Mouse (Mus musculus): ENCODE measurements around the gene Cacna1h. TPM values are rescaled to one million over a fixed set of nuclear protein-coding genes. Genes with fewer than 3 reads are reported as not detected.

The Cacna1h gene
- polyA plus RNA-seq, 1 experiment from 2014 or later: 4.4 TPM

GRCm38 (mm10) chr17:25456540-25456939 is 23.0 kb upstream of the Cacna1h start:
- 52% methylated on average over 8 of the region's 8 CpGs for WGBS
- H3K4me3 ChIP-seq (ENCODE audit: low read depth, low read length): no peak overlapping the region
- H3K9ac ChIP-seq (ENCODE audit: low read length): 0 out of 2 replicates have a peak overlapping the region, but pooled peaks have one; percentile 6
- no peak overlapping the region for H3K27ac ChIP-seq (ENCODE audit: low read depth, low read length)
- no peaks in the 10 kb centered on the region for H3K9me3 ChIP-seq (ENCODE audit: control insufficient read depth, low read length)
- ATAC-seq (replicated peaks; ENCODE audit: low FRiP score): no peak
- no peaks in the 10 kb centered on the region for H3K27me3 ChIP-seq (ENCODE audit: control insufficient read depth, insufficient read depth, low read length)
- no peaks in the 10 kb centered on the region for H3K4me1 ChIP-seq (replicated peaks; ENCODE audit: control insufficient read depth, insufficient read depth, low read length)
- H3K36me3 ChIP-seq (ENCODE audit: control insufficient read depth, insufficient read depth, low read length): no peaks in the 10 kb centered on the region
- no peak overlapping the region for H3K4me2 ChIP-seq (ENCODE audit: low read depth, low read length, severe bottlenecking)
- no peak for DNase-seq (ENCODE audit: low spot score)

GRCm38 (mm10) chr17:25454272-25454671 is 20.7 kb upstream of the Cacna1h start, which contains the start of gene Tekt4:
Tekt4 (plus strand) TSS chr17:25454615.
- Histone ChIP-seq H3K27me3 (ENCODE audit: control insufficient read depth, insufficient read depth, low read length) (no peaks in the 10 kb centered on the region), H3K9me3 (ENCODE audit: control insufficient read depth, low read length) (no peaks in the 10 kb centered on the region), H3K4me3 (ENCODE audit: low read depth, low read length) (no peak within 1 kb of the TSS), H3K4me1 (replicated peaks; ENCODE audit: control insufficient read depth, insufficient read depth, low read length) (no peaks in the 10 kb centered on the region), H3K36me3 (ENCODE audit: control insufficient read depth, insufficient read depth, low read length) (no peaks in the 10 kb centered on the region), H3K27ac (ENCODE audit: low read depth, low read length) (no peak within 1 kb of the TSS), H3K4me2 (ENCODE audit: low read depth, low read length, severe bottlenecking) (no peak within 1 kb of the TSS), H3K9ac (ENCODE audit: low read length) (no peak within 1 kb of the TSS)
- 57% methylated on average over 2 of the region's 2 CpGs for WGBS
- ATAC-seq (replicated peaks; ENCODE audit: low FRiP score) (no peak), DNase-seq (ENCODE audit: low spot score) (no peak)

DNA sequence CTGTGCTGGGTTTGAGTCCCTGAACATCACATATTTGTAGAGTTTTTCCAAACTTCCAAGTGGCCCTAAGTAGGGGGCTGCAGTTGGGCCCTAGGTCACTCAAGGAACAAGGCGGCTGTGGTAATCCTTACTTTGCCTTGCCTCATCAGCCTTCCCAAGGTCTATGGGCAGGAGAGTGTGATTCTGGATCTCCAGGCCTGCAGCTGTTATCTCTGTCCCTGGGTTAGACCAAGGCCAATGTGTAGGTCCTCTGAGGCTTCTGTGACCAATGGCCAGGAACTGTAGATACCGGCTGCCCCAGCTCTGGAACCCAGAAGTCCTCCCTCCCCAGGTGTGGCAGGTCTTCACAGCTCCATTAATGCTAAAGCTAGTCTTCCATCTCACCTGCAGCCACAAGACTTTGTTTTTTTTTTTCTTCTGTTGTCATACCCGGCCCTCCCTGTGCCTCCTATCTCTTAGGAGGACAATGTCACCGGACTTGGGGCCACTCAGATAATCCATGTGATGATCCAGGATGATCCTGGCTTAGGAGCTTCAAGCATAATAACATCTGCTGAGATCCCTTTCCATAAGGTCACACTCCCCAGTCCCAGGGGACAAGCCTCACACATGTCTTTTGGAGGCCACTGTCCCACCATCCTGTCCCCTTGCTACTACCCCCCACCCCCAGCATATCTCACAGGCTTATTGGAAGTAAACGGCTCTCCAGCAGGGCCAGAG is 18.8 kb upstream of the Cacna1h start:
- H3K27ac ChIP-seq (ENCODE audit: low read depth, low read length): no peak overlapping the region
- no peak for DNase-seq (ENCODE audit: low spot score)
- no peak for ATAC-seq (replicated peaks; ENCODE audit: low FRiP score)
- no peaks in the 10 kb centered on the region for H3K36me3 ChIP-seq (ENCODE audit: control insufficient read depth, insufficient read depth, low read length)
- H3K4me3 ChIP-seq (ENCODE audit: low read depth, low read length): no peak overlapping the region
- no peaks in the 10 kb centered on the region for H3K9me3 ChIP-seq (ENCODE audit: control insufficient read depth, low read length)
- H3K4me2 ChIP-seq (ENCODE audit: low read depth, low read length, severe bottlenecking): no peak overlapping the region
- H3K4me1 ChIP-seq (replicated peaks; ENCODE audit: control insufficient read depth, insufficient read depth, low read length): no peaks in the 10 kb centered on the region
- 73% methylated on average over 5 of the region's 5 CpGs for WGBS
- no peaks in the 10 kb centered on the region for H3K27me3 ChIP-seq (ENCODE audit: control insufficient read depth, insufficient read depth, low read length)
- no peak overlapping the region for H3K9ac ChIP-seq (ENCODE audit: low read length)

GRCm38 (mm10) chr17:25450329-25450728 is 16.7 kb upstream of the Cacna1h start:
- DNase-seq (ENCODE audit: low spot score) (no peak), ATAC-seq (replicated peaks; ENCODE audit: low FRiP score) (no peak)
- H3K27ac ChIP-seq (ENCODE audit: low read depth, low read length): no peak overlapping the region
- no peaks in the 10 kb centered on the region for H3K9me3 ChIP-seq (ENCODE audit: control insufficient read depth, low read length)
- H3K27me3 ChIP-seq (ENCODE audit: control insufficient read depth, insufficient read depth, low read length): no peaks in the 10 kb centered on the region
- H3K4me1 ChIP-seq (replicated peaks; ENCODE audit: control insufficient read depth, insufficient read depth, low read length): no peaks in the 10 kb centered on the region
- H3K4me2 ChIP-seq (ENCODE audit: low read depth, low read length, severe bottlenecking): no peak overlapping the region
- WGBS: 69% methylated on average over 4 of the region's 4 CpGs
- no peak overlapping the region for H3K9ac ChIP-seq (ENCODE audit: low read length)
- no peak overlapping the region for H3K4me3 ChIP-seq (ENCODE audit: low read depth, low read length)
- H3K36me3 ChIP-seq (ENCODE audit: control insufficient read depth, insufficient read depth, low read length): no peaks in the 10 kb centered on the region

DNA sequence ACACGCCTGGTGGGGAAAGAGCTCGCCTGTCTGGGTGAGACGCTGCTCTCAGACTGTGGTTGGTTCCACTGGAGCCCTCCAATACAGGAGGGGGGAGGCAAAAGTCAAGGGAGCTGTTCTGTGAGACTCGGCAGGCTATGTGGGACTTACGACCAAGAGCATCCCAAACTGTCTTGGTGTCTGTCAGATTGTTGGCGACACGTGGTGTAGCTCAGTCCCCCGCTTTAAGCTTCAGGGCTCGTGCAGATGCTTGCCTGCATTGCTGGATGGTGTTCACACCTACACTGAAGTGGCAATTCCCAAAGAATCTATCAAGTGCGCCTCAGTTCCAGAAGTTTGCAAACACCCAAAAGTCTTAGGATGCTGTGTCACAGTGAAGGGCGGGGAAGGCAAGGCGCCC is 14.3 kb upstream of the Cacna1h start:
- no peaks in the 10 kb centered on the region for H3K9me3 ChIP-seq (ENCODE audit: control insufficient read depth, low read length)
- DNase-seq (ENCODE audit: low spot score) (no peak), ATAC-seq (replicated peaks; ENCODE audit: low FRiP score) (no peak)
- H3K9ac ChIP-seq (ENCODE audit: low read length): no peak overlapping the region
- no peak overlapping the region for H3K4me2 ChIP-seq (ENCODE audit: low read depth, low read length, severe bottlenecking)
- no peak overlapping the region for H3K4me3 ChIP-seq (ENCODE audit: low read depth, low read length)
- no peak overlapping the region for H3K27ac ChIP-seq (ENCODE audit: low read depth, low read length)
- no peaks in the 10 kb centered on the region for H3K36me3 ChIP-seq (ENCODE audit: control insufficient read depth, insufficient read depth, low read length)
- no peaks in the 10 kb centered on the region for H3K27me3 ChIP-seq (ENCODE audit: control insufficient read depth, insufficient read depth, low read length)
- WGBS: 89% methylated on average over 12 of the region's 12 CpGs
- H3K4me1 ChIP-seq (replicated peaks; ENCODE audit: control insufficient read depth, insufficient read depth, low read length): no peaks in the 10 kb centered on the region

- H3K36me3 ChIP-seq (ENCODE audit: control insufficient read depth, insufficient read depth, low read length): no peaks in the 10 kb centered on the region
- no peak overlapping the region for H3K27ac ChIP-seq (ENCODE audit: low read depth, low read length)
- H3K9ac ChIP-seq (ENCODE audit: low read length): no peak overlapping the region
- WGBS: 87% methylated on average over 3 of the region's 3 CpGs
- ATAC-seq (replicated peaks; ENCODE audit: low FRiP score): no peak
- H3K4me1 ChIP-seq (replicated peaks; ENCODE audit: control insufficient read depth, insufficient read depth, low read length): no peaks in the 10 kb centered on the region
- H3K27me3 ChIP-seq (ENCODE audit: control insufficient read depth, insufficient read depth, low read length): no peaks in the 10 kb centered on the region; the same call in 1 of the 2 replicates
- H3K4me2 ChIP-seq (ENCODE audit: low read depth, low read length, severe bottlenecking): no peak overlapping the region
- H3K4me3 ChIP-seq (ENCODE audit: low read depth, low read length): no peak overlapping the region
- no peak for DNase-seq (ENCODE audit: low spot score)
- H3K9me3 ChIP-seq (ENCODE audit: control insufficient read depth, low read length): no peaks in the 10 kb centered on the region
Measured at GRCm38 (mm10) chr17:25445841-25446240, 12.3 kb upstream of the Cacna1h start.

DNA sequence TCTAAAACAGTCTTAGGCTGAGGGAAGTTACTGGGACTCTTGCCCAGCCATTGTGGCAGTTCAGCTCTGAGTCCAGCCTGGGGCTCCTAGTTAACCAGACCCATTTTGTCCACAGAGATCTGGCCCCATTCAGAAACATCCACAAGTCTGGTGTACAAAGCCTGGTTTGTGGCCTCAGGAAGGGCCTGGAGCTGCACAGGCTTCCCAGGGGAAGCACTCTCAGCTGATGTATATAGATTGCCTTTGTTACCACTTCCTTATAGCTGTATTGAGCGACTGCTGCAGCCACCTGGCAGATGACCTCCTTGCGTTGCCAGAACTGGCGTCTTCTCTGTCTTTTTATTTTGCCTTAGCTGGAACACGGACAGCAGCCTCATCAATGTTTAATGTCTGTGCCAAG is 11.5 kb upstream of the Cacna1h start:
- DNase-seq (ENCODE audit: low spot score) (no peak), ATAC-seq (replicated peaks; ENCODE audit: low FRiP score) (no peak)
- H3K4me1 ChIP-seq (replicated peaks; ENCODE audit: control insufficient read depth, insufficient read depth, low read length): no peaks in the 10 kb centered on the region
- H3K9me3 ChIP-seq (ENCODE audit: control insufficient read depth, low read length): no peaks in the 10 kb centered on the region
- no peaks in the 10 kb centered on the region; the same call in 1 of the 2 replicates for H3K27me3 ChIP-seq (ENCODE audit: control insufficient read depth, insufficient read depth, low read length)
- no peak overlapping the region for H3K9ac ChIP-seq (ENCODE audit: low read length)
- no peak overlapping the region for H3K4me3 ChIP-seq (ENCODE audit: low read depth, low read length)
- H3K27ac ChIP-seq (ENCODE audit: low read depth, low read length): no peak overlapping the region
- H3K4me2 ChIP-seq (ENCODE audit: low read depth, low read length, severe bottlenecking): no peak overlapping the region
- no peaks in the 10 kb centered on the region for H3K36me3 ChIP-seq (ENCODE audit: control insufficient read depth, insufficient read depth, low read length)
- 79% methylated on average over 4 of the region's 4 CpGs for WGBS

DNA sequence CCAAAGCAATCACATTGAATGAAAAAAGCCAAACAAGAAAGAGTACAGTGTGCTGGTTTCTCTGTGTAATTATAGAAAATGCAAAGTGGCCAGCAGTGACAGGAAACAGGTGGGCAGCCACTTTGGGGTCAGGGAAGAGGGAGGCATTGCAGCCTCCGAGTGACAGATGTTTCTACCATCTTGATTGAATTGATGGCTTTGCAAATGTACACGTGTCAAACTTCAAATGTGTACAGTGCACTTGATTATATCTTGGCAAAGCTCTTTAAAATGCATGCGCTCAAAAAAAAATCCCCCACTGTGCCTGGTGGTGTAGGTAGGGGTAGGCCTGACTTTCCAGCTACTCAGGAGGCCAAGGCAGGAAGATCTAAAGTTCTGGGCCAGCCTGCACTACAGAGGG is 9.3 kb upstream of the Cacna1h start:
- H3K36me3 ChIP-seq (ENCODE audit: control insufficient read depth, insufficient read depth, low read length): no peaks in the 10 kb centered on the region
- H3K4me3 ChIP-seq (ENCODE audit: low read depth, low read length): no peak overlapping the region
- no peak for ATAC-seq (replicated peaks; ENCODE audit: low FRiP score)
- WGBS: 77% methylated on average over 3 of the region's 3 CpGs
- no peak overlapping the region for H3K4me2 ChIP-seq (ENCODE audit: low read depth, low read length, severe bottlenecking)
- H3K4me1 ChIP-seq (replicated peaks; ENCODE audit: control insufficient read depth, insufficient read depth, low read length): no peaks in the 10 kb centered on the region
- no peak overlapping the region for H3K27ac ChIP-seq (ENCODE audit: low read depth, low read length)
- no peaks in the 10 kb centered on the region for H3K9me3 ChIP-seq (ENCODE audit: control insufficient read depth, low read length)
- no peak overlapping the region for H3K9ac ChIP-seq (ENCODE audit: low read length)
- no peak for DNase-seq (ENCODE audit: low spot score)
- no peaks in the 10 kb centered on the region; the same call in 1 of the 2 replicates for H3K27me3 ChIP-seq (ENCODE audit: control insufficient read depth, insufficient read depth, low read length)

- H3K4me1 ChIP-seq (replicated peaks; ENCODE audit: control insufficient read depth, insufficient read depth, low read length): no peaks in the 10 kb centered on the region
Measured at GRCm38 (mm10) chr17:25441417-25441816, 7.8 kb upstream of the Cacna1h start.

More at GRCm38 (mm10) chr17:25441417-25441816, 7.8 kb upstream of the Cacna1h start:
- DNase-seq (ENCODE audit: low spot score): no peak
- H3K27ac ChIP-seq (ENCODE audit: low read depth, low read length): no peak overlapping the region
- H3K9me3 ChIP-seq (ENCODE audit: control insufficient read depth, low read length): no peaks in the 10 kb centered on the region
- 90% methylated on average over 6 of the region's 6 CpGs for WGBS
- ATAC-seq (replicated peaks; ENCODE audit: low FRiP score): no peak
- H3K36me3 ChIP-seq (ENCODE audit: control insufficient read depth, insufficient read depth, low read length): no peaks in the 10 kb centered on the region
- peaks cover under 1% of the 10 kb centered on the region; the same call in 1 of the 2 replicates for H3K27me3 ChIP-seq (ENCODE audit: control insufficient read depth, insufficient read depth, low read length)
- H3K9ac ChIP-seq (ENCODE audit: low read length): no peak overlapping the region
- H3K4me2 ChIP-seq (ENCODE audit: low read depth, low read length, severe bottlenecking): no peak overlapping the region
- H3K4me3 ChIP-seq (ENCODE audit: low read depth, low read length): no peak overlapping the region

Data from forebrain, embryonic 11.5 days (tissue).